13 mouse cellular contexts compared by ENCODE assay signal in the genomic region with DNA sequence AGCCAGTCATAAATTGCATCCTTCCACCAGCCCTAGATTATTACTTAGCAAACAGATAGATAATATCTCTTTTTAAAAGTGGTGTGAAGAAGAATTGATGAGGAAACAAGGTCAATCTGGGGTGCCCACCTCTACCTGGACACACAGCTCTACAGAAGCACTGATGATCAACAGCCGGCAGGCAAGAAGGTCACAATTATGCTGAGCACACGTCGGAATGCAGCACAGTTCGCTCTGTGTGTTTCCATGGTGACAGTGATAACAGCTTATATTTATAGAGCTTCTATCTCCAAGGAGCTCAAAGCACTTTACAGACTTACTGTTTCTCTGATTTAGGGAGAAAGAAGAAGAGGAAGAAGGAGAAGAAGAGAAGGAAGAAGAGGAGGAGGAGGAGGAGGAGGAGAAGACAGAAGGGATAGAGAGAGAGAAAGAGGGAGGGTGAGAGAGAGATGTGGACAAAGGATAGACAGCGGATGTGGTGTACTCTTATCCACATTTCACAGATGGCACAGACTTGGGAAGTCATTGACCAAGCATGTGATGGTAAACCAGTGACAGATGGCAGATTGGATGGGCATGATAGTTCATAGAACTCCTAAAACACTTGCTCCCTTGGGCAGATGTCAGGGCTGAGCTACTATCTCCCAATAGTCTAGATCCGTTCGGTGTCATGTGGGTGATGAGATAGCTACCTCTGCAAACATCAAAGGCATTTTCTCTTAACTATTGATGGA. TPM values are rescaled to one million over a fixed set of nuclear protein-coding genes. Genes with fewer than 3 reads are reported as not detected.
DNase-seq lines count a peak whose midpoint lies in the region; ATAC-seq and TF ChIP-seq lines count a peak whose summit lies in the region.
"Had no signal": no experiment of that assay in that cellular context is flagged by ENCODE, and none has a peak within 500 bp of the region (broad histone marks: within the 10 kb centered on the region; RNA-seq: fewer than 3 reads in every experiment).

No protein-coding gene starts in this region.

- TF ChIP-seq POLR2A in heart, adult 2 months (IDR thresholded peaks at IDR 0.05; ENCODE audit: insufficient read depth, low read depth, low read length) = no peak
- TF ChIP-seq POLR2A in myocyte (IDR thresholded peaks at IDR 0.05; ENCODE audit: insufficient read length, low read depth) = no peak

- no peaks in the 10 kb centered on the region for H3K27me3 ChIP-seq in heart, embryonic 10.5 days (ENCODE audit: insufficient read depth, poor library complexity, severe bottlenecking)
- no peaks in the 10 kb centered on the region for H3K27me3 ChIP-seq in heart, adult 2 months (ENCODE audit: control insufficient read depth, insufficient read depth, low read length)
- no peaks in the 10 kb centered on the region for H3K27me3 ChIP-seq in lung, postnatal 0 days (replicated peaks; ENCODE audit: insufficient read depth, low read length)
- H3K27me3 ChIP-seq in forebrain, embryonic 15.5 days = no peaks in the 10 kb centered on the region
- H3K27me3 ChIP-seq in myocyte (ENCODE audit: control insufficient read depth, insufficient read depth, insufficient read length) = no peaks in the 10 kb centered on the region
- H3K27me3 ChIP-seq: limb, embryonic 15.5 days; Patski had no signal

- 32% methylated on average over 7 of the region's 7 CpGs for WGBS in heart, embryonic 10.5 days
- 32% methylated on average over 7 of the region's 7 CpGs for WGBS in heart, adult 2 months
- WGBS in lung, postnatal 0 days = 24% methylated on average over 7 of the region's 7 CpGs
- WGBS in forebrain, embryonic 15.5 days = 64% methylated on average over 7 of the region's 7 CpGs

- H3K27ac ChIP-seq in heart, embryonic 10.5 days = peak overlapping the region; percentile 83
- H3K27ac ChIP-seq in heart, adult 2 months = no peak overlapping the region
- H3K27ac ChIP-seq in lung, postnatal 0 days (ENCODE audit: low read length) = no peak overlapping the region
- peak overlapping the region; percentile 52 for H3K27ac ChIP-seq in forebrain, embryonic 15.5 days (replicated peaks)
- H3K27ac ChIP-seq: limb, embryonic 15.5 days had no signal

- no peak overlapping the region for H3ac ChIP-seq in myocyte (ENCODE audit: control insufficient read depth, insufficient read length)

- TF ChIP-seq EP300 in heart, adult 2 months (IDR thresholded peaks at IDR 0.05; ENCODE audit: insufficient read depth, low read depth, low read length) = no peak
- no peak for TF ChIP-seq EP300 in lung, postnatal 0 days (IDR thresholded peaks at IDR 0.05)

- no peaks in the 10 kb centered on the region for H3K79me2 ChIP-seq in heart, adult 2 months (replicated peaks; ENCODE audit: control insufficient read depth, insufficient read depth, low read length)
- no peaks in the 10 kb centered on the region for H3K79me2 ChIP-seq in myocyte (ENCODE audit: control insufficient read depth, insufficient read depth)

- no peak for TF ChIP-seq CTCF in heart, adult 2 months (IDR thresholded peaks at IDR 0.05)
- TF ChIP-seq CTCF in lung, postnatal 0 days (IDR thresholded peaks at IDR 0.05) = no peak

- no peak for DNase-seq in heart, embryonic 10.5 days (ENCODE audit: low spot score)
- DNase-seq in heart, adult 2 months = no peak
- peak; percentile 51 for DNase-seq in lung, postnatal 0 days (ENCODE audit: low spot score)
- DNase-seq in lung, postnatal 36 days = no peak
- no peak for DNase-seq in cerebellum, adult 8-10 months
- DNase-seq: adrenal gland, postnatal 14 days; cerebellum, adult 9-11 months had no signal

- peak overlapping the region; percentile 22 for H3K4me3 ChIP-seq in heart, embryonic 10.5 days
- no peak overlapping the region for H3K4me3 ChIP-seq in heart, adult 2 months
- no peak overlapping the region for H3K4me3 ChIP-seq in lung, postnatal 0 days (ENCODE audit: low read depth, low read length)
- H3K4me3 ChIP-seq in forebrain, embryonic 15.5 days = no peak overlapping the region
- no peak overlapping the region for H3K4me3 ChIP-seq in myocyte
- H3K4me3 ChIP-seq: erythroblast, embryonic 14.5 days; limb, embryonic 15.5 days had no signal

- no peak overlapping the region for H3K9ac ChIP-seq in heart, adult 2 months (ENCODE audit: low read depth, low read length)
- H3K9ac ChIP-seq in lung, postnatal 0 days (replicated peaks; ENCODE audit: low read depth) = no peak overlapping the region
- H3K9ac ChIP-seq in forebrain, embryonic 15.5 days (replicated peaks) = no peak overlapping the region
- H3K9ac ChIP-seq: limb, embryonic 15.5 days had no signal

- H3K4me1 ChIP-seq in heart, embryonic 10.5 days = peaks cover 32% of the 10 kb centered on the region
- H3K4me1 ChIP-seq in heart, adult 2 months (ENCODE audit: control insufficient read depth, insufficient read depth, low read length) = peaks cover 6% of the 10 kb centered on the region
- no peaks in the 10 kb centered on the region for H3K4me1 ChIP-seq in lung, postnatal 0 days (ENCODE audit: insufficient read depth, low read depth, low read length)
- peaks cover 10% of the 10 kb centered on the region; the same call in 1 of the 2 replicates for H3K4me1 ChIP-seq in forebrain, embryonic 15.5 days
- H3K4me1 ChIP-seq: limb, embryonic 15.5 days had no signal

- ATAC-seq in lung, postnatal 0 days = peak; percentile 65
- peak; percentile 83 for ATAC-seq in forebrain, embryonic 15.5 days (replicated peaks)
- ATAC-seq in monocyte, adult 5-6 weeks (replicated peaks; ENCODE audit: insufficient number of reproducible peaks, low FRiP score, low TSS enrichment, poor library complexity, severe bottlenecking) = no peak
- ATAC-seq: Patski had no signal

- intact Hi-C loops in heart, adult 2 months (cut with DNase I) = no loop called here

- no peak overlapping the region for H3K4me2 ChIP-seq in lung, postnatal 0 days (replicated peaks; ENCODE audit: low read depth, low read length)
- H3K4me2 ChIP-seq in forebrain, embryonic 15.5 days (replicated peaks) = no peak overlapping the region
- no peak overlapping the region for H3K4me2 ChIP-seq in myocyte (ENCODE audit: low read depth)
- H3K4me2 ChIP-seq: limb, embryonic 15.5 days had no signal

- no peaks in the 10 kb centered on the region for H3K9me3 ChIP-seq in heart, embryonic 10.5 days
- H3K9me3 ChIP-seq in lung, postnatal 0 days (ENCODE audit: low read length) = no peaks in the 10 kb centered on the region
- no peaks in the 10 kb centered on the region for H3K9me3 ChIP-seq in forebrain, embryonic 15.5 days
- H3K9me3 ChIP-seq: limb, embryonic 15.5 days had no signal

- H3K36me3 ChIP-seq in heart, embryonic 10.5 days = no peaks in the 10 kb centered on the region
- no peaks in the 10 kb centered on the region for H3K36me3 ChIP-seq in heart, adult 2 months (ENCODE audit: control insufficient read depth, insufficient read depth, low read length)
- H3K36me3 ChIP-seq in lung, postnatal 0 days (ENCODE audit: insufficient read depth, low read length) = no peaks in the 10 kb centered on the region
- no peaks in the 10 kb centered on the region for H3K36me3 ChIP-seq in forebrain, embryonic 15.5 days
- no peaks in the 10 kb centered on the region for H3K36me3 ChIP-seq in myocyte (ENCODE audit: control insufficient read depth, insufficient read depth)
- H3K36me3 ChIP-seq: limb, embryonic 15.5 days had no signal

TF ChIP-seq in myocyte, 11 proteins besides CTCF, POLR2A, EP300 and RAD21:
- TF ChIP-seq CEBPB (IDR thresholded peaks at IDR 0.05; ENCODE audit: insufficient read depth, poor library complexity, severe bottlenecking) (no peak), TCF3 (IDR thresholded peaks at IDR 0.05; ENCODE audit: insufficient read length, low read depth) (peak; percentile 34), POLR2AphosphoS2 (IDR thresholded peaks at IDR 0.05; ENCODE audit: insufficient read length, low read depth) (no peak), REST (IDR thresholded peaks at IDR 0.05; ENCODE audit: insufficient read depth, insufficient read length) (no peak), MYOD1 (IDR thresholded peaks at IDR 0.05; ENCODE audit: control insufficient read depth in 1 of 3, insufficient read length in 2 of 3, low read depth in 2 of 3) (peak in 2 of 3 experiments; percentile 48 to 81), TCF12 (IDR thresholded peaks at IDR 0.05; ENCODE audit: insufficient read depth, poor library complexity, severe bottlenecking) (peak; percentile 61), MAX (IDR thresholded peaks at IDR 0.05; ENCODE audit: low read depth) (no peak), SRF (IDR thresholded peaks at IDR 0.05; ENCODE audit: control insufficient read depth, insufficient read length, low read depth) (no peak), USF1 (IDR thresholded peaks at IDR 0.05; ENCODE audit: low read depth) (no peak), MYOG (IDR thresholded peaks at IDR 0.05; ENCODE audit: control insufficient read depth in 1 of 3, insufficient read depth in 1 of 3, insufficient read length in 2 of 3, low read depth in 2 of 3) (peak; percentile 23 to 64 (median 60))

RNA-seq across cellular contexts. Expression of a gene that starts 16.8 kb away (rescaled TPM):
- polyA plus RNA-seq in heart, embryonic 10.5 days (2016; fragmentation: Nextera tagmentation; extraction: Ambion mirVana) = 181 and 298 TPM in 2 replicates
- total RNA-seq in heart, adult 2 months (2021) = 100 to 1,000 TPM; 328 to 391 TPM
- 136 and 178 TPM in 2 replicates for polyA plus RNA-seq in heart, adult 2 months (2012; rRNA removed)
- polyA plus RNA-seq in lung, postnatal 0 days (2015; fragmentation: Nextera tagmentation; extraction: Ambion mirVana) = 359 and 444 TPM in 2 replicates
- polyA plus RNA-seq in forebrain, embryonic 15.5 days (2015; fragmentation: Nextera tagmentation; extraction: Ambion mirVana) = 80.3 and 102 TPM in 2 replicates
- polyA plus RNA-seq in myocyte (2012; fragmentation: generic; extraction: Trizol) = 34.7 TPM
- total RNA-seq in monocyte, adult 5-6 weeks (2017) = 47.2 to 111 TPM (median 70.4 TPM) in 3 replicates
- polyA plus RNA-seq: erythroblast, embryonic 14.5 days had no signal

Comparison
In these comparisons a context has a peak if more than half of its experiments do, and no peak if none do; other contexts are left out.
1. H3K27ac ChIP-seq: peak in heart, embryonic 10.5 days (single experiment) and forebrain, embryonic 15.5 days (single experiment); none in heart, adult 2 months (single experiment) and lung, postnatal 0 days (single experiment).